Mouse (Mus musculus) limb, embryonic 10.5 days (tissue): ENCODE results near the gene 1700017B05Rik. TPM values are rescaled to one million over a fixed set of nuclear protein-coding genes. Genes with fewer than 3 reads are reported as not detected.
"Not testable (repeated sequence)": the region's sequence is repeated elsewhere in the genome, so short reads cannot be mapped to it uniquely, and the experiment has no call there.

Source experiments
- DNase-seq: peaks from one replicate; pipeline ENCODE4 v3.0.0-alpha.2; 2017; ENCODE audit warnings: low spot score
- H3K27ac ChIP-seq: fragments of 300-500 bp; sonication (generic); 2 replicates; pipeline ENCODE4 v1.5.1; 2016; ENCODE audit warnings: mild to moderate bottlenecking
- H3K27me3 ChIP-seq: fragments of 300-500 bp; sonication (generic); 2 replicates; pipeline ENCODE4 v1.6.1; 2016; ENCODE audit warnings: low read depth, mild to moderate bottlenecking; ENCODE audit not compliant: poor library complexity, severe bottlenecking
- H3K36me3 ChIP-seq: fragments of 300-500 bp; sonication (generic); 2 replicates; pipeline ENCODE4 v1.6.1; 2016; ENCODE audit warnings: mild to moderate bottlenecking, moderate library complexity
- H3K4me1 ChIP-seq: fragments of 300-500 bp; sonication (generic); 2 replicates; pipeline ENCODE4 v1.6.1; 2016
- H3K4me3 ChIP-seq: fragments of 300-500 bp; sonication (generic); 2 replicates; pipeline ENCODE4 v1.5.1; 2016; ENCODE audit warnings: mild to moderate bottlenecking, moderate library complexity
- H3K9me3 ChIP-seq: fragments of 300-500 bp; sonication (generic); replicated peaks from 2 replicates; pipeline ENCODE4 v1.6.1; 2016; ENCODE audit warnings: mild to moderate bottlenecking
- WGBS: fragments of 180-500 bp; shearing (Covaris S2); methylation state at CpG from one replicate; pipeline ENCODE4 v1.1.7; 2016; 5-methylcytosine and 5-hydroxymethylcytosine counted together
- polyA plus RNA-seq: library from polyadenylated mRNA; unstranded; fragments of >200 nt; fragmentation: Nextera tagmentation; extraction: Ambion mirVana; gene quantifications from 2 replicates; pipeline ENCODE4 v1.2.1, GENCODE M21; 2016

1700017B05Rik gene
- 17.7 and 19.2 TPM in 2 replicates for polyA plus RNA-seq

GRCm38 (mm10) chr9:57261913-57262794 lies at the start of gene 1700017B05Rik:
Gene 1700017B05Rik (minus strand): TSS chr9:57262612.
- Histone ChIP-seq H3K4me1 (peaks cover 61% of the 10 kb centered on the region), H3K27ac (peak within 1 kb of the TSS; percentile 93), H3K36me3 (peaks cover 20% of the 10 kb centered on the region), H3K9me3 (no peaks in the 10 kb centered on the region), H3K4me3 (peak within 1 kb of the TSS; percentile 94), H3K27me3 (peaks cover 42% of the 10 kb centered on the region)
- under 1% methylated on average over 87 of the region's 87 CpGs for WGBS
- peak; percentile 87 for DNase-seq

- 90% methylated on average over 2 of the region's 2 CpGs for WGBS
- no peak overlapping the region for H3K4me3 ChIP-seq
These were observed 48.5 kb upstream of the 1700017B05Rik start for GRCm38 (mm10) chr9:57310895-57311294.

GRCm38 (mm10) chr9:57309353-57309752 lies 46.9 kb upstream of the 1700017B05Rik start:
- no peaks in the 10 kb centered on the region for H3K9me3 ChIP-seq
- no peak overlapping the region for H3K4me3 ChIP-seq
- no peaks in the 10 kb centered on the region for H3K27me3 ChIP-seq
- H3K27ac ChIP-seq = no peak overlapping the region
- no peak for DNase-seq
- no peaks in the 10 kb centered on the region for H3K36me3 ChIP-seq
- WGBS = 96% methylated on average over 4 of the region's 4 CpGs
- no peaks in the 10 kb centered on the region for H3K4me1 ChIP-seq

More at GRCm38 (mm10) chr9:57310895-57311294, 48.5 kb upstream of the 1700017B05Rik start:
- H3K4me1 ChIP-seq = no peaks in the 10 kb centered on the region
- H3K9me3 ChIP-seq = no peaks in the 10 kb centered on the region
- H3K27ac ChIP-seq = no peak overlapping the region
- no peaks in the 10 kb centered on the region for H3K27me3 ChIP-seq
- no peaks in the 10 kb centered on the region for H3K36me3 ChIP-seq
- DNase-seq = no peak

- no peak for DNase-seq
- Histone ChIP-seq H3K4me1 (no peaks in the 10 kb centered on the region), H3K9me3 (no peaks in the 10 kb centered on the region), H3K36me3 (no peaks in the 10 kb centered on the region), H3K27me3 (no peaks in the 10 kb centered on the region), H3K4me3 (no peak overlapping the region), H3K27ac (no peak overlapping the region)
- 82% methylated on average over 4 of the region's 4 CpGs for whole genome bisulfite sequencing
These were observed 45.0 kb upstream of the 1700017B05Rik start for GRCm38 (mm10) chr9:57307456-57307855.

GRCm38 (mm10) chr9:57304716-57305115 lies 42.3 kb upstream of the 1700017B05Rik start:
- H3K4me3 ChIP-seq, DNase-seq, H3K27me3 ChIP-seq, H3K4me1 ChIP-seq, H3K36me3 ChIP-seq, H3K9me3 ChIP-seq, H3K27ac ChIP-seq: not testable (repeated sequence)
- WGBS = 97% methylated on average over 4 of the region's 4 CpGs

GRCm38 (mm10) chr9:57304251-57304650 lies 41.8 kb upstream of the 1700017B05Rik start:
- H3K36me3 ChIP-seq = no peaks in the 10 kb centered on the region
- DNase-seq = no peak
- H3K4me1 ChIP-seq = no peaks in the 10 kb centered on the region
- H3K9me3 ChIP-seq = no peaks in the 10 kb centered on the region
- H3K27me3 ChIP-seq = no peaks in the 10 kb centered on the region
- 93% methylated on average over 2 of the region's 2 CpGs for WGBS
- H3K4me3 ChIP-seq = no peak overlapping the region
- H3K27ac ChIP-seq = no peak overlapping the region

GRCm38 (mm10) chr9:57303356-57303755 lies 40.9 kb upstream of the 1700017B05Rik start:
- Histone ChIP-seq H3K36me3 (no peaks in the 10 kb centered on the region), H3K27me3 (no peaks in the 10 kb centered on the region), H3K27ac (no peak overlapping the region), H3K4me1 (no peaks in the 10 kb centered on the region), H3K4me3 (no peak overlapping the region), H3K9me3 (no peaks in the 10 kb centered on the region)
- WGBS = 90% methylated on average over 1 of the region's 1 CpGs
- DNase-seq = no peak

- WGBS = 89% methylated on average over 2 of the region's 2 CpGs
- H3K4me1 ChIP-seq = peaks cover 4% of the 10 kb centered on the region; the same call in 1 of the 2 replicates
- no peaks in the 10 kb centered on the region for H3K27me3 ChIP-seq
- no peak overlapping the region for H3K27ac ChIP-seq
- no peaks in the 10 kb centered on the region for H3K36me3 ChIP-seq
- no peak overlapping the region for H3K4me3 ChIP-seq
- DNase-seq = no peak
- H3K9me3 ChIP-seq = no peaks in the 10 kb centered on the region
These were observed 38.4 kb upstream of the 1700017B05Rik start for GRCm38 (mm10) chr9:57300825-57301224.

GRCm38 (mm10) chr9:57299790-57300477 lies 37.5 kb upstream of the 1700017B05Rik start:
- no peak for DNase-seq
- Histone ChIP-seq H3K4me1 (peaks cover 4% of the 10 kb centered on the region; the same call in 1 of the 2 replicates), H3K4me3 (no peak overlapping the region), H3K9me3 (no peaks in the 10 kb centered on the region), H3K27me3 (no peaks in the 10 kb centered on the region), H3K27ac (0 out of 2 replicates have a peak overlapping the region, but pooled peaks have one; percentile 4), H3K36me3 (no peaks in the 10 kb centered on the region)
- WGBS = 50% methylated on average over 6 of the region's 6 CpGs

GRCm38 (mm10) chr9:57297938-57298337 lies 35.5 kb upstream of the 1700017B05Rik start:
- Histone ChIP-seq H3K4me1 (peaks cover 4% of the 10 kb centered on the region; the same call in 1 of the 2 replicates), H3K27me3 (no peaks in the 10 kb centered on the region), H3K36me3 (no peaks in the 10 kb centered on the region), H3K9me3 (no peaks in the 10 kb centered on the region), H3K27ac (no peak overlapping the region), H3K4me3 (no peak overlapping the region)
- no peak for DNase-seq
- WGBS = 93% methylated on average over 2 of the region's 2 CpGs

GRCm38 (mm10) chr9:57296277-57296676 lies 33.9 kb upstream of the 1700017B05Rik start:
- no peaks in the 10 kb centered on the region for H3K27me3 ChIP-seq
- H3K9me3 ChIP-seq = no peaks in the 10 kb centered on the region
- H3K36me3 ChIP-seq = no peaks in the 10 kb centered on the region
- DNase-seq = no peak
- WGBS = 76% methylated on average over 8 of the region's 8 CpGs
- no peak overlapping the region for H3K4me3 ChIP-seq
- no peak overlapping the region for H3K27ac ChIP-seq
- H3K4me1 ChIP-seq = peaks cover 4% of the 10 kb centered on the region; the same call in 1 of the 2 replicates

GRCm38 (mm10) chr9:57295666-57296065 lies 33.3 kb upstream of the 1700017B05Rik start:
- Histone ChIP-seq H3K27me3 (no peaks in the 10 kb centered on the region), H3K9me3 (no peaks in the 10 kb centered on the region), H3K36me3 (no peaks in the 10 kb centered on the region), H3K4me3 (no peak overlapping the region), H3K4me1 (peaks cover 4% of the 10 kb centered on the region; the same call in 1 of the 2 replicates), H3K27ac (no peak overlapping the region)
- no peak for DNase-seq
- WGBS = 87% methylated on average over 3 of the region's 3 CpGs

GRCm38 (mm10) chr9:57294905-57295304 lies 32.5 kb upstream of the 1700017B05Rik start:
- Histone ChIP-seq H3K4me3 (no peak overlapping the region), H3K36me3 (no peaks in the 10 kb centered on the region), H3K9me3 (no peaks in the 10 kb centered on the region), H3K4me1 (peaks cover 4% of the 10 kb centered on the region; the same call in 1 of the 2 replicates), H3K27me3 (no peaks in the 10 kb centered on the region), H3K27ac (no peak overlapping the region)
- DNase-seq = no peak
- WGBS = 92% methylated on average over 3 of the region's 3 CpGs
